Mouse (Mus musculus): ENCODE measurements around the gene Ermard. TPM values are rescaled to one million over a fixed set of nuclear protein-coding genes. Genes with fewer than 3 reads are reported as not detected.

The Ermard gene
- 42.5 TPM for polyA plus RNA-seq (2015; fragmentation: Illumina TruSeq; extraction: RNeasy Lipid Tissue Mini Kit (QIAGEN cat#74804); ENCODE audit: low read depth, low replicate concordance)

DNA sequence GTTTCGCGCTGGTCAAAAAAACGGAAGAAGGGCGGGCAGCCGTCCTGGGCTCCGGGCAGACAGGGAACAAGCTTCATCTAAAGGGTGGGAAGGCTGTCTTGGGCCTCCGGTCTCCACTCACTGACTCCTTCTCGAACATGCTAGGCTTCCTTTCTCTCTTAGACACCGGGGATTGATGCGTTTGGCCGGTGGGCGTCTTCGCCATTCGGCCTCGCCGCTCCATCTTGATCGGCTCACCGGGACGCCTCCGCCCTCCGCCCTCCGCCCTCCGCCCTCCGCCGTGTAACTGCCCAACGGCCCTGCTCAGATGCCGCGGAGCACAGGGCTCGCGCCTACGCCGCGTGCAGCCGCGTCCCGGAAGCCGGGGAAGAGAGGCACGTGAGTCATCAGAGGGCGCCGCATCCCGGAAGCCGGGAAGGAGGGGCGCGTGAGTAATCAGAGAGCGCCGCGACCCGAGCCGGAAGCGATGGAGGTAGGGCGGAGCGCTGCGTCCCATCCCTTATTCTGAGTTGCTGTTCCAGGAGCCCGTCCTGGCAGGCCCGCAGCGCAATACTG is at the start of gene Ermard, which contains the start of the genes Tcte3 and Gm3448:
Ermard (plus strand) TSS at position 34 of the 555 bp plus-strand sequence.
Tcte3 (minus strand) TSS at position 314 of the 555 bp plus-strand sequence.
Gm3448 (minus strand) TSS at position 363 of the 555 bp plus-strand sequence.

DNA sequence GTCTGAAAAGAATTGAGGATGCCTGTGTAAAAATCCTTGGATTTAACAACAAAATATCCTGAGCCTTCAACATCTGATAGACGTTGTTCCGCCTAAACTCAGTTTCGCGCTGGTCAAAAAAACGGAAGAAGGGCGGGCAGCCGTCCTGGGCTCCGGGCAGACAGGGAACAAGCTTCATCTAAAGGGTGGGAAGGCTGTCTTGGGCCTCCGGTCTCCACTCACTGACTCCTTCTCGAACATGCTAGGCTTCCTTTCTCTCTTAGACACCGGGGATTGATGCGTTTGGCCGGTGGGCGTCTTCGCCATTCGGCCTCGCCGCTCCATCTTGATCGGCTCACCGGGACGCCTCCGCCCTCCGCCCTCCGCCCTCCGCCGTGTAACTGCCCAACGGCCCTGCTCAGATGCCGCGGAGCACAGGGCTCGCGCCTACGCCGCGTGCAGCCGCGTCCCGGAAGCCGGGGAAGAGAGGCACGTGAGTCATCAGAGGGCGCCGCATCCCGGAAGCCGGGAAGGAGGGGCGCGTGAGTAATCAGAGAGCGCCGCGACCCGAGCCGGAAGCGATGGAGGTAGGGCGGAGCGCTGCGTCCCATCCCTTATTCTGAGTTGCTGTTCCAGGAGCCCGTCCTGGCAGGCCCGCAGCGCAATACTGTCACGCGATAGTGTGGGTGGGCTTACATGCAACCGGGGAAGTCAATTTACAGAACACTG is 31.1 kb upstream of the Ermard start, which contains the start of gene Gm3435:
Gm3435 (plus strand) TSS at position 471 of the 708 bp plus-strand sequence.

Other genes starting within 250 kb of the Ermard start
- gene Wdr27, start 98.0 kb upstream of the Ermard start, polyA plus RNA-seq (2015; fragmentation: Illumina TruSeq; extraction: RNeasy Lipid Tissue Mini Kit (QIAGEN cat#74804); ENCODE audit: low read depth, low replicate concordance) = 6.6 TPM
- gene 1600012H06Rik, start 98.0 kb upstream of the Ermard start, polyA plus RNA-seq (2015; fragmentation: Illumina TruSeq; extraction: RNeasy Lipid Tissue Mini Kit (QIAGEN cat#74804); ENCODE audit: low read depth, low replicate concordance) = 21.6 TPM
- gene Phf10, start 79.9 kb upstream of the Ermard start, polyA plus RNA-seq (2015; fragmentation: Illumina TruSeq; extraction: RNeasy Lipid Tissue Mini Kit (QIAGEN cat#74804); ENCODE audit: low read depth, low replicate concordance) = 48.7 TPM
- gene 9030025P20Rik, start 62.7 kb upstream of the Ermard start, polyA plus RNA-seq (2015; fragmentation: Illumina TruSeq; extraction: RNeasy Lipid Tissue Mini Kit (QIAGEN cat#74804); ENCODE audit: low read depth, low replicate concordance) = 6.1 TPM
- not detected for gene Gm3417, start 62.4 kb upstream of the Ermard start, polyA plus RNA-seq (2015; fragmentation: Illumina TruSeq; extraction: RNeasy Lipid Tissue Mini Kit (QIAGEN cat#74804); ENCODE audit: low read depth, low replicate concordance)
- gene Gm3435, start 31.0 kb upstream of the Ermard start, polyA plus RNA-seq (2015; fragmentation: Illumina TruSeq; extraction: RNeasy Lipid Tissue Mini Kit (QIAGEN cat#74804); ENCODE audit: low read depth, low replicate concordance) = 4.3 TPM
- gene Tcte3, start 280 bp downstream of the Ermard start, polyA plus RNA-seq (2015; fragmentation: Illumina TruSeq; extraction: RNeasy Lipid Tissue Mini Kit (QIAGEN cat#74804); ENCODE audit: low read depth, low replicate concordance) = not detected
- 1.9 TPM for gene Gm3448, start 329 bp downstream of the Ermard start, polyA plus RNA-seq (2015; fragmentation: Illumina TruSeq; extraction: RNeasy Lipid Tissue Mini Kit (QIAGEN cat#74804); ENCODE audit: low read depth, low replicate concordance)